Mouse (Mus musculus) CH12.LX (cell line): Measurements from ENCODE around the gene Slc24a3. TPM values are rescaled to one million over a fixed set of nuclear protein-coding genes. Genes with fewer than 3 reads are reported as not detected.

Experiments used
- DNase-seq: peaks from one replicate; pipeline ENCODE4 v3.0.0-alpha.2; 2013; ENCODE audit errors: extremely low read depth
- H3K27ac ChIP-seq: 2 replicates; pipeline ENCODE4 v1.5.1; 2012; ENCODE audit warnings: low read depth, mild to moderate bottlenecking, control low read depth, moderate library complexity; ENCODE audit not compliant: insufficient read depth
- H3K27me3 ChIP-seq: replicated peaks from 2 replicates; pipeline ENCODE3; 2012; ENCODE audit warnings: inconsistent platforms
- H3K36me3 ChIP-seq, 2 experiments: replicated peaks in 1 of 2; 2 replicates each; pipeline versions ENCODE3 to v1.6.1; 2012; ENCODE audit warnings: inconsistent platforms in 1 of 2, low read length in 1 of 2, mild to moderate bottlenecking in 1 of 2, mixed read lengths in 1 of 2, moderate library complexity in 1 of 2; ENCODE audit not compliant: control insufficient read depth in 1 of 2, insufficient read depth in 1 of 2
- H3K4me1 ChIP-seq, 2 experiments: 2 replicates each; pipeline ENCODE4 v1.6.1; 2012; ENCODE audit warnings: inconsistent platforms in 1 of 2, moderate library complexity in 1 of 2; ENCODE audit not compliant: insufficient read depth in 2 of 2, control insufficient read depth in 1 of 2
- H3K4me2 ChIP-seq: 2 replicates; pipeline ENCODE4 v1.6.1; 2012; ENCODE audit warnings: low read depth, mild to moderate bottlenecking, control low read depth; ENCODE audit not compliant: poor library complexity, insufficient read depth, severe bottlenecking
- H3K4me3 ChIP-seq, 3 experiments: fragments of 150-350 bp in 1 of 3; sonication (generic) in 1 of 3; replicated peaks in 1 of 3; 2 replicates each; pipeline versions ENCODE3 to v1.5.1; 2011 to 2012; ENCODE audit warnings: low read depth in 2 of 3, low read length in 2 of 3, mild to moderate bottlenecking in 2 of 3, moderate library complexity in 2 of 3, control low read depth in 1 of 3, improper control_type of control experiment in 1 of 3, inconsistent platforms in 1 of 3, mixed read lengths in 1 of 3; ENCODE audit not compliant: poor library complexity in 1 of 3
- H3K79me2 ChIP-seq: replicated peaks from 2 replicates; pipeline ENCODE4 v1.6.1; 2012; ENCODE audit warnings: mild to moderate bottlenecking, moderate library complexity; ENCODE audit not compliant: control insufficient read depth, poor library complexity, insufficient read depth, severe bottlenecking; ENCODE audit errors: extremely low read depth
- H3K9ac ChIP-seq: 2 replicates; pipeline ENCODE4 v1.6.1; 2012; ENCODE audit warnings: low read depth, mild to moderate bottlenecking, control low read depth, moderate library complexity; ENCODE audit not compliant: insufficient read depth
- H3K9me3 ChIP-seq: replicated peaks from 2 replicates; pipeline ENCODE3; 2012; ENCODE audit warnings: low read length, inconsistent platforms, mixed read lengths
- E2F4 ChIP-seq: IDR thresholded peaks from 2 replicates; pipeline ENCODE4 v1.6.1; 2011; ENCODE audit warnings: low read depth, low read length, improper control_type of control experiment; ENCODE audit not compliant: insufficient replicate concordance
- EP300 ChIP-seq: IDR thresholded peaks from 2 replicates; pipeline ENCODE4 v1.6.1; 2011; ENCODE audit warnings: low read length, improper control_type of control experiment
- IRF4 ChIP-seq: IDR thresholded peaks from 2 replicates; pipeline ENCODE4 v1.6.1; 2014; ENCODE audit warnings: low read depth, mild to moderate bottlenecking, inconsistent platforms, low read length, improper control_type of control experiment
- JUN ChIP-seq: IDR thresholded peaks from 2 replicates; pipeline ENCODE4 v1.6.1; 2011; ENCODE audit warnings: low read depth, mild to moderate bottlenecking, low read length, improper control_type of control experiment, moderate library complexity; ENCODE audit not compliant: insufficient read depth
- MAX ChIP-seq: IDR thresholded peaks from 2 replicates; pipeline ENCODE4 v1.6.1; 2011; ENCODE audit warnings: low read length, improper control_type of control experiment
- MEF2A ChIP-seq: IDR thresholded peaks from 2 replicates; pipeline ENCODE4 v1.6.1; 2014; ENCODE audit warnings: low read depth, mild to moderate bottlenecking, inconsistent platforms, low read length, improper control_type of control experiment, borderline replicate concordance
- MYC ChIP-seq: IDR thresholded peaks from 2 replicates; pipeline ENCODE4 v1.6.1; 2011; ENCODE audit warnings: low read depth, mild to moderate bottlenecking, improper control_type of control experiment, low read length
- NELFE ChIP-seq: IDR thresholded peaks from 2 replicates; pipeline ENCODE4 v1.6.1; 2011; ENCODE audit warnings: low read depth, low read length, improper control_type of control experiment
- PAX5 ChIP-seq: IDR thresholded peaks from 2 replicates; pipeline ENCODE4 v1.6.1; 2012; ENCODE audit warnings: low read length, inconsistent platforms, mixed read lengths
- TBP ChIP-seq: conservative IDR thresholded peaks from 2 replicates; pipeline ENCODE4 v1.6.1; 2011; ENCODE audit warnings: low read depth, low read length, improper control_type of control experiment
- USF2 ChIP-seq: conservative IDR thresholded peaks from 2 replicates; pipeline ENCODE4 v1.6.1; 2011; ENCODE audit warnings: low read depth, low read length, improper control_type of control experiment
- ZC3H11A ChIP-seq: IDR thresholded peaks from 2 replicates; pipeline ENCODE4 v1.6.1; 2012; ENCODE audit warnings: low read depth, mild to moderate bottlenecking, inconsistent platforms, low read length, improper control_type of control experiment
- ZNF384 ChIP-seq: IDR thresholded peaks from 2 replicates; pipeline ENCODE4 v1.6.1; 2012; ENCODE audit warnings: low read depth, low read length, improper control_type of control experiment, inconsistent platforms
- dilution Hi-C: fragments of 300-500 bp; cut with MboI; formaldehyde crosslinking; loops from 2 replicates; pipeline ENCODE4 v1.14.3; 2020; ENCODE audit warnings: low sequenced_read_pairs; ENCODE audit not compliant: extremely low pct_unique_long_range_greater_than_20kb, extremely low pct_ligation_motif_present
- in situ Hi-C: fragments of 300-500 bp; cut with MboI; formaldehyde crosslinking; loops from 3 replicates; pipeline ENCODE4 v1.14.3; 2019; ENCODE audit warnings: low sequenced_read_pairs, low pct_ligation_motif_present, low pct_unique_long_range_greater_than_20kb, mixed read lengths
- polyA plus RNA-seq: library from polyadenylated mRNA; unstranded; fragments of >175 nt; gene quantifications from 2 replicates; pipeline ENCODE4 v1.2.1, GENCODE M21; 2012; ENCODE audit warnings: low read depth; ENCODE audit not compliant: insufficient read length
- total RNA-seq, 2 experiments: library from RNA; depleted of rRNA; stranded (reverse); fragments of 300-350 nt in 1 of 2; fragments of >200 nt in 1 of 2; gene quantifications; 2 replicates each; pipeline ENCODE4 v1.2.3; 2012 to 2014

Gene Slc24a3
- total and polyA plus RNA-seq, 3 experiments, result not detected

- no peak overlapping the region for H3K27ac ChIP-seq
- no peaks in the 10 kb centered on the region for H3K9me3 ChIP-seq
- H3K79me2 ChIP-seq, result no peaks in the 10 kb centered on the region
- peaks cover 3% of the 10 kb centered on the region for H3K27me3 ChIP-seq
- H3K36me3 ChIP-seq, result no peaks in the 10 kb centered on the region
- TF ChIP-seq MYC (no peak), NELFE (no peak), IRF4 (no peak), EP300 (no peak), PAX5 (no peak)
- no peak overlapping the region for H3K9ac ChIP-seq
- no peak overlapping the region for H3K4me3 ChIP-seq
- no peak for DNase-seq
- in situ Hi-C loops (no loop called here), dilution Hi-C loops (no loop called here)
- no peak overlapping the region for H3K4me2 ChIP-seq
- peaks cover 0 to 2% of the 10 kb centered on the region in 2 experiments; a peak in 1 of 4 replicates for H3K4me1 ChIP-seq
Observed at GRCm38 (mm10) chr2:145620709-145621108, 453.2 kb downstream of the Slc24a3 start.

- Histone ChIP-seq H3K36me3 (no peaks in the 10 kb centered on the region), H3K27me3 (peaks cover 3% of the 10 kb centered on the region)
- TF ChIP-seq NELFE, result no peak
- TF ChIP-seq JUN, result no peak
- no peak for TF ChIP-seq MAX
- TF ChIP-seq USF2, result no peak
- no peak for TF ChIP-seq ZC3H11A
- no peak for TF ChIP-seq TBP
- no peak for TF ChIP-seq E2F4
- TF ChIP-seq, all 38 proteins: peak for 0
- in situ Hi-C loops, result no loop called here
- no peak overlapping the region for H3K4me3 ChIP-seq
- dilution Hi-C loops, result no loop called here
- no peaks in the 10 kb centered on the region for H3K79me2 ChIP-seq
- no peak overlapping the region for H3K9ac ChIP-seq
- H3K4me2 ChIP-seq, result no peak overlapping the region
- H3K4me1 ChIP-seq, result peaks cover 0 to 2% of the 10 kb centered on the region in 2 experiments; a peak in 1 of 4 replicates
- no peaks in the 10 kb centered on the region for H3K9me3 ChIP-seq
- no peak for DNase-seq
- no peak overlapping the region for H3K27ac ChIP-seq
Observed at GRCm38 (mm10) chr2:145621119-145621518, 453.6 kb downstream of the Slc24a3 start.

GRCm38 (mm10) chr2:145631123-145631798, 463.7 kb downstream of the Slc24a3 start:
- dilution Hi-C loops, result no loop called here
- H3K9ac ChIP-seq, result no peak overlapping the region
- no peaks in the 10 kb centered on the region for H3K9me3 ChIP-seq
- no peak overlapping the region for H3K4me2 ChIP-seq
- H3K4me3 ChIP-seq, result no peak overlapping the region
- DNase-seq, result no peak
- H3K4me1 ChIP-seq, result no peaks in the 10 kb centered on the region
- H3K79me2 ChIP-seq, result no peaks in the 10 kb centered on the region
- TF ChIP-seq EP300 (no peak), MEF2A (no peak), ZNF384 (no peak)
- H3K27me3 ChIP-seq, result peaks cover 25% of the 10 kb centered on the region
- H3K36me3 ChIP-seq, result no peaks in the 10 kb centered on the region
- no peak overlapping the region for H3K27ac ChIP-seq
- in situ Hi-C loops, result no loop called here
